Mouse (Mus musculus): ENCODE measurements around the gene Tap1.

DNA sequence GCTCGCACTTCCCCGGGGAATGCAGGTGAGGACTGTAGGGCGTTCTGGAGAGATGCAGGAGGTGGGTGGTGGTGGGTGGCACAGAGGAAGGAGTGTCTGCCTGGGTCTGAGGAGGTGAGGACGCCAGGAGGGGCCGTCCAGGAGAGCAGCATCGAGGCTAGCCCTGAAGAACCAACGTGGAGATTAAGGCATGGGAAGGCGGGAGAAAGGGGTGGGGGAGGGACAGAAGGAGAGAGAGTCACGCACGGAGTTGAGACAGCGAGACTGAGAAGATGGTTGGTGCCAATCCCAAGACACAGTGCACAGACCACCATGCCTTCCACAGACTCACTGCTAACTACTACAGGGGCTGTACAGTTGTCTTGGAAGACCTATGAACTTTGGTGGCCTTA, 11.2 kb downstream of the Tap1 start:
- no peak for TF ChIP-seq CTCF (IDR thresholded peaks at IDR 0.05; ENCODE audit: control insufficient read depth, insufficient read depth, low read length)
- no peak for TF ChIP-seq POLR2A (IDR thresholded peaks at IDR 0.05; ENCODE audit: borderline replicate concordance, control insufficient read depth, low read depth, low read length)
